Mouse (Mus musculus): ENCODE measurements around the gene Eif6. TPM values are rescaled to one million over a fixed set of nuclear protein-coding genes. Genes with fewer than 3 reads are reported as not detected.

Gene Eif6
- polyA plus RNA-seq, 1 experiment from 2014 or later: 140 TPM

DNA sequence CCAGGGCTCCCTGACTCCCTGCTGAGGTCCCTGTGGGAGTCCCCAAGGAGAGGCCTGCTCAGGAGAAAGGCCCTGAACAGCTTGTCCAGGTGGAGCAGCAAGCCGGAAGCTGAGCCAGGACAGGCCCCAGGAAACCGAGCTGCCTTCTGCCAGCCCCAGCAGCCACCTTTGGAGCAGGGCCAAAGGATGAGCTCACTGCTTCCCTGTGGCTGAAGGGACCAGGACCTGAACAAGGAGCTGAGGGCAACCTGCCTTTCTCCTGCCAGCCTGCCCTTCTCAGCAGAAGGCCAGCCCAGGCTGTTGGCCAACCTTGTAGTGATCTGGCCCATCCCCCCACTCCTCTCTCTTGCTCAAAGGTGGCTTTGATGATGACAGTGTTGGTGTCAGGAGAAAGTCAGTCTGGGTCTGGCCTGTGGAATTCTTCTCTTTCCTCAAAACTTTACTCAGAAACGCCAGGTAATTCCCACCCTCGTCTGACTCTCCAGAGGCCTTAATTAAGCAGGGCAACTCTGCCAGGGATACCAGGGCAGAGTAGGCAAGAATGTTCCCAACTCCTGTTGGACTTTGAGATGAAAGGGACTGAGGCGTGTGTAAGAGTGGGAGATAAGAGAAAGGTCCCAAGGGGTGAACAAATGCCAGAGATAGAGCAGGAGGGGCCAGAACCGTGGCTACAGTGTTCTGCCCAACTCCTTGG is 21.3 kb downstream of the Eif6 start:
- no peak overlapping the region for H3K9ac ChIP-seq
- no peak overlapping the region for H3K4me3 ChIP-seq
- no peak overlapping the region for H3K27ac ChIP-seq
- H3K9me3 ChIP-seq: no peaks in the 10 kb centered on the region
- H3K27me3 ChIP-seq (replicated peaks): no peaks in the 10 kb centered on the region
- peaks cover 16% of the 10 kb centered on the region; the same call in 1 of the 2 replicates for H3K36me3 ChIP-seq (replicated peaks)
- no peak for ATAC-seq (replicated peaks)
- 65% methylated on average over 6 of the region's 6 CpGs for WGBS
- H3K4me2 ChIP-seq: no peak overlapping the region
- no peaks in the 10 kb centered on the region for H3K4me1 ChIP-seq

GRCm38 (mm10) chr2:155804053-155804452 is 22.7 kb downstream of the Eif6 start:
- H3K36me3 ChIP-seq (replicated peaks): peaks cover 27% of the 10 kb centered on the region

DNA sequence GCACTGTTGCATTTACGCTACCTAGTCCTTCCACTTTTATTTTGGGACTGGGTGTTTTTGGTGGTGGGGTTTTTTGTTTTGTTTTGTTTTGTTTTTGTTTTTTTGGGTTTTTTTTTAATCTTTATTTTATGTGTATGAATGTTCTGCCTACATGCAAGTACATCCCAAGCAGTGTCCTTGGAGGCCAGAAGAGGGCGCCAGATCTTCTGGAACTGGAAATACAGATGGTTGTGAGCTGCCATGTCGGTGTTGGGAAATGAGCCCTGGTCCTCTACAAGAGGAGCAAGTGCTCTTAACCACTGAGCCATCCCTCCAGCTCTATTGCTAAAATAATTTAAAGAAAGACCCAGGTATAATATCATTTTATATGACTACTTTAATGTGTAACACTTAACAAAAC is 24.0 kb downstream of the Eif6 start:
- Histone ChIP-seq H3K4me3 (no peak overlapping the region), H3K4me1 (no peaks in the 10 kb centered on the region), H3K36me3 (replicated peaks) (peaks cover 36% of the 10 kb centered on the region), H3K9me3 (no peaks in the 10 kb centered on the region), H3K9ac (no peak overlapping the region), H3K4me2 (no peak overlapping the region), H3K27ac (no peak overlapping the region), H3K27me3 (replicated peaks) (no peaks in the 10 kb centered on the region)
- ATAC-seq (replicated peaks): no peak
- 56% methylated on average over 3 of the region's 3 CpGs for WGBS

More at GRCm38 (mm10) chr2:155804053-155804452, 22.7 kb downstream of the Eif6 start:
- Histone ChIP-seq H3K4me1 (no peaks in the 10 kb centered on the region), H3K27ac (no peak overlapping the region), H3K9ac (no peak overlapping the region), H3K9me3 (no peaks in the 10 kb centered on the region), H3K4me3 (no peak overlapping the region), H3K27me3 (replicated peaks) (no peaks in the 10 kb centered on the region), H3K4me2 (no peak overlapping the region)
- no peak for ATAC-seq (replicated peaks)
- WGBS: 74% methylated on average over 5 of the region's 5 CpGs

- no peaks in the 10 kb centered on the region for H3K9me3 ChIP-seq
- H3K27me3 ChIP-seq (replicated peaks): no peaks in the 10 kb centered on the region
- 65% methylated on average over 3 of the region's 3 CpGs for WGBS
- no peak overlapping the region for H3K9ac ChIP-seq
- H3K4me1 ChIP-seq: no peaks in the 10 kb centered on the region
- no peak overlapping the region for H3K27ac ChIP-seq
- no peak overlapping the region for H3K4me3 ChIP-seq
- peaks cover 41% of the 10 kb centered on the region for H3K36me3 ChIP-seq (replicated peaks)
- ATAC-seq (replicated peaks): no peak
- H3K4me2 ChIP-seq: no peak overlapping the region
These were observed 28.1 kb downstream of the Eif6 start for GRCm38 (mm10) chr2:155798613-155799012.

DNA sequence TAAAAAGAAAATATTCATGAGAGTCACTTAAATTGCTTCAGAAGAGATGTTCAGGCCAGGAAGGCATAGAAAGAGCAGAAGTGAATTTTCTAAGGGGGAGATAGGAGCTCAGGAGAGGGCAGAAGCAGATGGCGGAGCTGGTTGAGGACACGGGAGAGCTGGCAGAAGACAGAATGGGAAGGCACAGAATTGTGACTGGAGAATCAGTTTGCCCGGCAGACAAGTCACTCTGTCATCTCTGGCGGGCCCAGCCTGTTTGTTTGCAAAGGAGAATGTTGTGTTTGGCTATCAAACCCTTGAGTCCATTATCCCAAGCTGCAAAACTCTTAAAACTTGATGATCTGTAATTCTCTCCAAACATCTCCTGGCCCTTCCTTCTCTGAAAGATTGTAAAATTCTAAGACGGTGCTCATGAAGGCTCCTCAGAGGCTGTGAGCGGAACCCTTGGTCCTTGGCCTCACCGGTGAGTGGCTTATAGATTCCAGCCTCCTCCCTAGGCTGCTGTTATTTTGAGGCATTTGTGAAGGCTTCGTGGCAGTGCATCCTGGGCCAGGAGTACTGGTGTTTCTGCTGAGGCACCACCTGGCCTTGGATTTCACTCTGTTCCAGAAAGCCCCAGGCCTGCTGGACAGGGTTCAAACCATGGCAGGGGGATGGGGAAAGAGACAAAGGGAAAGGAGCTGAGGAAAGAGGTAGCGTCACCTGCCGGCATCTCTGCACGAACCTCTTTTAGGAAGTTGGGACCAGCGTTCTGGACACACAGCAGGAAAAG is 31.9 kb downstream of the Eif6 start:
- no peaks in the 10 kb centered on the region for H3K27me3 ChIP-seq (replicated peaks)
- H3K27ac ChIP-seq: no peak overlapping the region
- H3K4me2 ChIP-seq: no peak overlapping the region
- ATAC-seq (replicated peaks): no peak
- WGBS: 89% methylated on average over 12 of the region's 12 CpGs
- no peak overlapping the region for H3K4me3 ChIP-seq
- H3K36me3 ChIP-seq (replicated peaks): peaks cover 20% of the 10 kb centered on the region
- no peaks in the 10 kb centered on the region for H3K4me1 ChIP-seq
- no peaks in the 10 kb centered on the region for H3K9me3 ChIP-seq
- H3K9ac ChIP-seq: no peak overlapping the region

- no peaks in the 10 kb centered on the region for H3K27me3 ChIP-seq (replicated peaks)
- 0 out of 2 replicates have a peak, but pooled peaks cover 5% of the 10 kb centered on the region for H3K36me3 ChIP-seq (replicated peaks)
- H3K27ac ChIP-seq: no peak overlapping the region
- H3K4me3 ChIP-seq: no peak overlapping the region
- ATAC-seq (replicated peaks): no peak
- no peaks in the 10 kb centered on the region for H3K9me3 ChIP-seq
- no peaks in the 10 kb centered on the region for H3K4me1 ChIP-seq
- no peak overlapping the region for H3K9ac ChIP-seq
- 30% methylated on average over 12 of the region's 12 CpGs for WGBS
- H3K4me2 ChIP-seq: no peak overlapping the region
These were observed 33.8 kb downstream of the Eif6 start for GRCm38 (mm10) chr2:155792899-155793298.

DNA sequence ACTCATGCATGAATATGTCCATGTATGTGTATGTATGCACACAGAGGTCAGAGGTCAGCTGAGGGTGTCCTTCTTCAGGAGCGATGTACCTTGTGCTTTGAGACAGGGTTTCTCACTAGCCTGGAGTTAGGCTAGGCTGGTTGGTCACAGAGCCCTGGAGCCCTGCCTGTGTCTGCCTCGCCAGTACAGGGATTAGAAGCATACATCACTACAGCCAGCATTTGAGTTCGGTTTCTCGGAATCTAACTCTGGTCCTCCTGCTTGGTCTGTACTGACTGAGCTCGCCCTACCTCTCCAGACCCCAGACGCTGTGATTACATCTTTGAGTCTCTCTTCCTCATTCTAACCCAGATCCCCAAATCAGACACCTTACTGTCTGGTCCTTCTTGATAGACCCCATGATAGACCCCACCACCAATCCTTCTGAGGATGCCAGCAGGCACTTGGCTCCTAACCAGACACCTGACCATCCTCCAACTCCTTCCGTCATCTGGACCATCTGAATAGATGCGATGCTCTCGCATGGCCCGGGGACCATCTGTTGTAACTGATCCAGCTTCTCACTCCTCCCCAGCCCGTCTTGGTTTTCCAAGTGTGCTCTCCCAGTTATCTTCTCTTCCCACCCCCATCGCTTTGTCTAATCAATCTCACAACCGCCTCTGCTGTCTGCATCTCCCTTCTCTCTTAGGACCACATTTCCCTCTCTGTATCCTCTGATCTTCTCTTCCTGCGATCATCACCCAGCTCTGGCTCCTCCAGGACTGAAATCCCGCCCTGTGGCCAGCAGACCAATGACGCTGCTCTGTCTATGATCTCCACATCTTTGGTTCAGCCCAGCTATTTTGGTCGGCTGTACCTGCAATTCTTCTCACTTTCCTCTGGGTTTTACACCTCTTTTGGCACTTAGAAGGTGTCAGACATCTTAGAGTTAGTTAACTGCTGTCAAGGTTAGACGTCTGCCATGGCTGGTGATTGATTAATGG is 38.5 kb downstream of the Eif6 start:
- H3K9me3 ChIP-seq: no peaks in the 10 kb centered on the region
- H3K4me2 ChIP-seq: no peak overlapping the region
- H3K4me1 ChIP-seq: no peaks in the 10 kb centered on the region
- ATAC-seq (replicated peaks): no peak
- no peaks in the 10 kb centered on the region for H3K36me3 ChIP-seq (replicated peaks)
- WGBS: 81% methylated on average over 18 of the region's 18 CpGs
- no peak overlapping the region for H3K4me3 ChIP-seq
- H3K9ac ChIP-seq: no peak overlapping the region
- H3K27me3 ChIP-seq (replicated peaks): no peaks in the 10 kb centered on the region
- H3K27ac ChIP-seq: no peak overlapping the region

- WGBS: 77% methylated on average over 5 of the region's 5 CpGs
- Histone ChIP-seq H3K4me1 (no peaks in the 10 kb centered on the region), H3K4me2 (no peak overlapping the region), H3K4me3 (no peak overlapping the region), H3K36me3 (replicated peaks) (no peaks in the 10 kb centered on the region), H3K27me3 (replicated peaks) (no peaks in the 10 kb centered on the region), H3K9me3 (no peaks in the 10 kb centered on the region), H3K27ac (no peak overlapping the region), H3K9ac (no peak overlapping the region)
- no peak for ATAC-seq (replicated peaks)
These were observed 39.8 kb downstream of the Eif6 start for GRCm38 (mm10) chr2:155786905-155787304.

GRCm38 (mm10) chr2:155784534-155784933 is 42.2 kb downstream of the Eif6 start:
- Histone ChIP-seq H3K27me3 (replicated peaks) (no peaks in the 10 kb centered on the region), H3K27ac (no peak overlapping the region), H3K4me2 (no peak overlapping the region), H3K9ac (no peak overlapping the region), H3K9me3 (no peaks in the 10 kb centered on the region), H3K36me3 (replicated peaks) (no peaks in the 10 kb centered on the region), H3K4me3 (no peak overlapping the region), H3K4me1 (0 out of 2 replicates have a peak, but pooled peaks cover 2% of the 10 kb centered on the region)
- ATAC-seq (replicated peaks): no peak
- 74% methylated on average over 6 of the region's 6 CpGs for WGBS

- Histone ChIP-seq H3K4me3 (no peak overlapping the region), H3K27ac (no peak overlapping the region), H3K9ac (no peak overlapping the region), H3K36me3 (replicated peaks) (no peaks in the 10 kb centered on the region), H3K4me1 (peaks cover 37% of the 10 kb centered on the region), H3K27me3 (replicated peaks) (no peaks in the 10 kb centered on the region), H3K4me2 (no peak overlapping the region), H3K9me3 (no peaks in the 10 kb centered on the region)
- WGBS: 84% methylated on average over 3 of the region's 3 CpGs
- ATAC-seq (replicated peaks): no peak
These were observed 47.2 kb downstream of the Eif6 start for GRCm38 (mm10) chr2:155779506-155779905.

GRCm38 (mm10) chr2:155779066-155779465 is 47.7 kb downstream of the Eif6 start:
- H3K27me3 ChIP-seq (replicated peaks): no peaks in the 10 kb centered on the region
- no peak for ATAC-seq (replicated peaks)
- no peak overlapping the region for H3K4me3 ChIP-seq
- WGBS: 48% methylated on average over 7 of the region's 7 CpGs
- H3K9ac ChIP-seq: no peak overlapping the region
- H3K4me2 ChIP-seq: no peak overlapping the region
- H3K36me3 ChIP-seq (replicated peaks): no peaks in the 10 kb centered on the region
- no peak overlapping the region for H3K27ac ChIP-seq
- no peaks in the 10 kb centered on the region for H3K9me3 ChIP-seq
- H3K4me1 ChIP-seq: peaks cover 38% of the 10 kb centered on the region

GRCm38 (mm10) chr2:155778004-155778403 is 48.7 kb downstream of the Eif6 start:
- 48% methylated on average over 6 of the region's 6 CpGs for WGBS
- no peak for ATAC-seq (replicated peaks)
- Histone ChIP-seq H3K27me3 (replicated peaks) (peaks cover 7% of the 10 kb centered on the region), H3K4me1 (peaks cover 38% of the 10 kb centered on the region), H3K27ac (no peak overlapping the region), H3K4me2 (no peak overlapping the region), H3K36me3 (replicated peaks) (no peaks in the 10 kb centered on the region), H3K9me3 (no peaks in the 10 kb centered on the region), H3K4me3 (no peak overlapping the region), H3K9ac (no peak overlapping the region)
